Mouse (Mus musculus): ENCODE measurements at regions not wholly inside any gene's neighbourhood (a gene's known extent, or its start where the extent isn't known, plus 50 kb on each side); places are given as distances from the start of the nearest gene placed in this dataset.

GRCm38 (mm10) chr6:127379511-127379910 lies 67.1 kb upstream of the Parp11 start:
- peak; percentile 50 for DNase-seq (ENCODE audit: low read depth, low spot score)

GRCm38 (mm10) chr6:127381148-127381888 lies 65.3 kb upstream of the Parp11 start:
- no peak for DNase-seq (ENCODE audit: low read depth, low spot score)

GRCm38 (mm10) chr6:127391258-127392011 lies 55.2 kb upstream of the Parp11 start:
- no peak for DNase-seq (ENCODE audit: low read depth, low spot score)

- DNase-seq (ENCODE audit: low read depth, low spot score) = no peak
These were observed 54.4 kb upstream of the Parp11 start for GRCm38 (mm10) chr6:127392012-127392798.

GRCm38 (mm10) chr6:127392799-127393172 lies 53.9 kb upstream of the Parp11 start:
- DNase-seq (ENCODE audit: low read depth, low spot score) = no peak

GRCm38 (mm10) chr6:127393907-127394600 lies 52.6 kb upstream of the Parp11 start:
- DNase-seq (ENCODE audit: low read depth, low spot score) = no peak
